Mouse (Mus musculus) small intestine, adult 2 months (tissue): ENCODE data around the gene Lpin2. TPM values are rescaled to one million over a fixed set of nuclear protein-coding genes. Genes with fewer than 3 reads are reported as not detected.

Experiments
- H3K27ac ChIP-seq: fragments of 200-500 bp; 2 replicates; pipeline ENCODE4 v1.5.1; 2012; ENCODE audit warnings: low read depth, low read length, control low read depth, inconsistent platforms; ENCODE audit not compliant: insufficient read depth
- H3K27me3 ChIP-seq: fragments of 200-500 bp; 2 replicates; pipeline ENCODE4 v1.6.1; 2012; ENCODE audit warnings: mild to moderate bottlenecking, moderate library complexity, low read length, inconsistent platforms; ENCODE audit not compliant: control insufficient read depth, insufficient read depth
- H3K36me3 ChIP-seq: fragments of 200-500 bp; 2 replicates; pipeline ENCODE4 v1.6.1; 2012; ENCODE audit warnings: mild to moderate bottlenecking, low read length, control low read depth, inconsistent platforms; ENCODE audit not compliant: control insufficient read depth, insufficient read depth
- H3K4me1 ChIP-seq: fragments of 200-500 bp; 2 replicates; pipeline ENCODE4 v1.6.1; 2012; ENCODE audit warnings: low read length, inconsistent platforms, mixed read lengths; ENCODE audit not compliant: control insufficient read depth, insufficient read depth, insufficient read length
- H3K4me3 ChIP-seq: fragments of 200-500 bp; 2 replicates; pipeline ENCODE4 v1.5.1; 2012; ENCODE audit warnings: low read depth, mild to moderate bottlenecking, control low read depth, inconsistent platforms, low read length, moderate library complexity
- CTCF ChIP-seq: fragments of 200-500 bp; IDR thresholded peaks from 2 replicates; pipeline ENCODE4 v1.5.1; 2012; ENCODE audit warnings: low read depth, mild to moderate bottlenecking, control low read depth, inconsistent platforms, low read length, moderate library complexity, mixed read lengths; ENCODE audit not compliant: insufficient replicate concordance, insufficient read length; ENCODE audit errors: extremely low read depth
- POLR2A ChIP-seq: fragments of 200-500 bp; IDR thresholded peaks from 2 replicates; pipeline ENCODE4 v1.6.1; 2012; ENCODE audit warnings: low read depth, mild to moderate bottlenecking, control low read depth, inconsistent platforms, low read length, moderate library complexity
- WGBS: fragments of 180-500 bp; shearing (Covaris S2); methylation state at CpG from one replicate; pipeline ENCODE4 v1.1.7; 2018; 5-methylcytosine and 5-hydroxymethylcytosine counted together
- polyA plus RNA-seq: library from polyadenylated mRNA; depleted of rRNA; stranded (reverse); fragments of >200 nt; gene quantifications from 2 replicates; pipeline ENCODE4 v1.2.3, GENCODE M21; 2012

Gene Lpin2
- polyA plus RNA-seq, 1 experiment, result 39.8 TPM

GRCm38 (mm10) chr17:71282716-71283115 is 100.4 kb downstream of the Lpin2 start:
- H3K4me1 ChIP-seq, result peaks cover 2% of the 10 kb centered on the region; the same call in 1 of the 2 replicates
- no peaks in the 10 kb centered on the region for H3K36me3 ChIP-seq
- no peak overlapping the region for H3K4me3 ChIP-seq
- WGBS, result 80% methylated on average over 9 of the region's 9 CpGs
- TF ChIP-seq CTCF (no peak), POLR2A (no peak)
- H3K27me3 ChIP-seq, result no peaks in the 10 kb centered on the region
- no peak overlapping the region for H3K27ac ChIP-seq

DNA sequence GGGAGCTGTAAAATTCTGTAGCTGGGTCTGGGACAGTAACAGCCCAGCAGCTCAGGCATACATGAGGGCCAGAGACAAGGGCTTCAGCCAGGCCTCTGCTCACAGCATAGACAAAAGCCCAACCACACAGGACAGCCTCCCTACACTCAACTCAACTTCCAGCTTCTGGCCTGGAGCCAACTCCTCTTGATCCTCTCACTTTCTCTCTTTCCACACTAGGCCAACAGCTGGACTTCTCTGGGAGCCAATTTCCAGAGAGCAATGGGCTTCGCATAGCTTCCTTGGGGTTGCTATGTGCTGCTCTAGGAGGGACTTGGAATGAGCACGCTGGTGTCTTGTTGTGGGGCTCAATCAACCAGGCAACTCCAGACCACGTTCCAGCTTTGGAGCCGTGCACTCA is 100.9 kb downstream of the Lpin2 start:
- H3K4me1 ChIP-seq, result peaks cover 2% of the 10 kb centered on the region; the same call in 1 of the 2 replicates
- no peaks in the 10 kb centered on the region for H3K27me3 ChIP-seq
- 90% methylated on average over 4 of the region's 4 CpGs for WGBS
- no peak for TF ChIP-seq POLR2A
- no peak for TF ChIP-seq CTCF
- H3K4me3 ChIP-seq, result no peak overlapping the region
- H3K27ac ChIP-seq, result no peak overlapping the region
- H3K36me3 ChIP-seq, result no peaks in the 10 kb centered on the region

DNA sequence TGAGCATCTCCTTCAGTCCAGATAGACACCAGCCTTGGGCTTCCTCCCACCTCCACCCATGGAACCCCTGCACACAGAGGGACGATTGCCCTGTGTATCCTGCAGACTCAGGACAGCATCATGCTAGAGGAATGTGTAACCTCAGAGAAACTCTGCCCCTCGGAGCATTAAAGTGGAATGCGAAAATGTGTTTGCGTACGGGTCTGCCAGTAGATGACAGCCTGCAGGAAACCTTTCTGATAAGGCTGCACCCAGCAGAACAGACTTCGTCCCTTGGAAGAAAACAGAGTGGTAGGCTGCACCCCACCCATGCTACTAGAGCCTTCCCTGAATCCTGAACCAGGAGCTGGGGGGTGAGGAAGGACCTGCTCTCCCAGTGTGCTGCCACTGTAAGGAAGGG is 102.5 kb downstream of the Lpin2 start:
- whole genome bisulfite sequencing, result 15% methylated on average over 6 of the region's 6 CpGs
- Histone ChIP-seq H3K27me3 (no peaks in the 10 kb centered on the region), H3K4me3 (no peak overlapping the region), H3K36me3 (no peaks in the 10 kb centered on the region), H3K27ac (no peak overlapping the region), H3K4me1 (peaks cover 2% of the 10 kb centered on the region; the same call in 1 of the 2 replicates)
- TF ChIP-seq POLR2A (no peak), CTCF (no peak)

GRCm38 (mm10) chr17:71285929-71286328 is 103.6 kb downstream of the Lpin2 start:
- Histone ChIP-seq H3K4me1 (peaks cover 2% of the 10 kb centered on the region; the same call in 1 of the 2 replicates), H3K36me3 (no peaks in the 10 kb centered on the region), H3K27ac (no peak overlapping the region), H3K27me3 (no peaks in the 10 kb centered on the region), H3K4me3 (no peak overlapping the region)
- TF ChIP-seq POLR2A, result no peak
- no peak for TF ChIP-seq CTCF
- 80% methylated on average over 6 of the region's 6 CpGs for WGBS

GRCm38 (mm10) chr17:71287586-71287985 is 105.2 kb downstream of the Lpin2 start:
- no peak overlapping the region for H3K4me3 ChIP-seq
- peaks cover 2% of the 10 kb centered on the region; the same call in 1 of the 2 replicates for H3K4me1 ChIP-seq
- 90% methylated on average over 7 of the region's 7 CpGs for WGBS
- H3K27ac ChIP-seq, result no peak overlapping the region
- no peak for TF ChIP-seq POLR2A
- TF ChIP-seq CTCF, result no peak
- no peaks in the 10 kb centered on the region for H3K36me3 ChIP-seq
- H3K27me3 ChIP-seq, result no peaks in the 10 kb centered on the region

GRCm38 (mm10) chr17:71288145-71288758 is 105.9 kb downstream of the Lpin2 start:
- TF ChIP-seq CTCF (no peak), POLR2A (no peak)
- WGBS, result 68% methylated on average over 11 of the region's 11 CpGs
- Histone ChIP-seq H3K4me3 (no peak overlapping the region), H3K27me3 (no peaks in the 10 kb centered on the region), H3K4me1 (peaks cover 2% of the 10 kb centered on the region; the same call in 1 of the 2 replicates), H3K27ac (no peak overlapping the region), H3K36me3 (no peaks in the 10 kb centered on the region)

GRCm38 (mm10) chr17:71288808-71289548 is 106.6 kb downstream of the Lpin2 start:
- no peaks in the 10 kb centered on the region for H3K27me3 ChIP-seq
- no peak for TF ChIP-seq POLR2A
- no peak for TF ChIP-seq CTCF
- peaks cover 2% of the 10 kb centered on the region; the same call in 1 of the 2 replicates for H3K4me1 ChIP-seq
- 78% methylated on average over 10 of the region's 10 CpGs for WGBS
- no peak overlapping the region for H3K27ac ChIP-seq
- H3K36me3 ChIP-seq, result no peaks in the 10 kb centered on the region
- no peak overlapping the region for H3K4me3 ChIP-seq
